Mouse (Mus musculus) thymus, adult 2 months (tissue): ENCODE data around the gene Snx15.

ENCODE experiments used
- CTCF ChIP-seq: fragments of 200-500 bp; IDR thresholded peaks from 2 replicates; pipeline ENCODE4 v1.5.1; 2012; ENCODE audit warnings: mild to moderate bottlenecking, control low read depth, low read length, moderate library complexity, borderline replicate concordance; ENCODE audit not compliant: control insufficient read depth, poor library complexity, insufficient read depth; ENCODE audit errors: extremely low read depth
- POLR2A ChIP-seq: fragments of 200-500 bp; IDR thresholded peaks from 2 replicates; pipeline ENCODE4 v1.6.1; 2012; ENCODE audit warnings: mild to moderate bottlenecking, low read length, control low read depth, moderate library complexity; ENCODE audit not compliant: control insufficient read depth, poor library complexity, insufficient read depth; ENCODE audit errors: extremely low read depth

GRCm38 (mm10) chr19:6094119-6094518 is 34.0 kb downstream of the Snx15 start, which contains the start of gene AC131692.1:
- TF ChIP-seq POLR2A (no peak), CTCF (no peak)
